Mouse (Mus musculus) cerebellum, adult 18-20 months (tissue): ENCODE measurements around the gene Mgrn1.
A peak's percentile ranks its signal among the peaks of the same experiment; 100 is the strongest.

Source experiments
- DNase-seq, 2 experiments: peaks; one replicate each; pipeline ENCODE4 v3.0.0; 2021

The Mgrn1 gene

GRCm38 (mm10) chr16:4879101-4879707 lies 6.8 kb upstream of the Mgrn1 start:
- DNase-seq = peak in 1 of 2 experiments; percentile 36

- peak; percentile 93 for DNase-seq
These were observed 6.3 kb upstream of the Mgrn1 start for GRCm38 (mm10) chr16:4879708-4880124.

GRCm38 (mm10) chr16:4880136-4880825 lies 5.8 kb upstream of the Mgrn1 start, which contains the start of gene Ubald1:
Ubald1 (minus strand) TSS chr16:4880315.
- peak; percentile 97 to 98 for DNase-seq

GRCm38 (mm10) chr16:4881400-4882351 lies 4.4 kb upstream of the Mgrn1 start:
- DNase-seq = no peak

GRCm38 (mm10) chr16:4884930-4885329 lies 1.1 kb upstream of the Mgrn1 start:
- DNase-seq = no peak

- DNase-seq = no peak
These were observed 606 bp downstream of the Mgrn1 start for GRCm38 (mm10) chr16:4886690-4887020.

- no peak for DNase-seq
These were observed 4.2 kb downstream of the Mgrn1 start for GRCm38 (mm10) chr16:4890201-4890709.

- no peak for DNase-seq
These were observed 6.1 kb downstream of the Mgrn1 start for GRCm38 (mm10) chr16:4892171-4892570.

GRCm38 (mm10) chr16:4894201-4894908 lies 8.3 kb downstream of the Mgrn1 start:
- DNase-seq = no peak

- DNase-seq = peak; percentile 47 to 58
These were observed 10.4 kb downstream of the Mgrn1 start for GRCm38 (mm10) chr16:4896249-4897027.

GRCm38 (mm10) chr16:4897146-4897730 lies 11.2 kb downstream of the Mgrn1 start:
- no peak for DNase-seq

GRCm38 (mm10) chr16:4898881-4899280 lies 12.8 kb downstream of the Mgrn1 start:
- DNase-seq = no peak

GRCm38 (mm10) chr16:4899711-4900110 lies 13.7 kb downstream of the Mgrn1 start:
- no peak for DNase-seq

GRCm38 (mm10) chr16:4901167-4901566 lies 15.1 kb downstream of the Mgrn1 start:
- DNase-seq = no peak

- DNase-seq = no peak
These were observed 16.3 kb downstream of the Mgrn1 start for GRCm38 (mm10) chr16:4902390-4902789.

- DNase-seq = no peak
These were observed 17.5 kb downstream of the Mgrn1 start for GRCm38 (mm10) chr16:4903491-4904102.

- no peak for DNase-seq
These were observed 18.8 kb downstream of the Mgrn1 start for GRCm38 (mm10) chr16:4904878-4905277.

GRCm38 (mm10) chr16:4905591-4905990 lies 19.5 kb downstream of the Mgrn1 start:
- no peak for DNase-seq

GRCm38 (mm10) chr16:4906559-4906958 lies 20.5 kb downstream of the Mgrn1 start:
- DNase-seq = no peak

GRCm38 (mm10) chr16:4907386-4907785 lies 21.3 kb downstream of the Mgrn1 start:
- peak in 1 of 2 experiments; percentile 30 for DNase-seq

- no peak for DNase-seq
These were observed 21.9 kb downstream of the Mgrn1 start for GRCm38 (mm10) chr16:4907972-4908371.
